Mouse (Mus musculus) hindbrain, embryonic 15.5 days (tissue): ENCODE measurements around the gene Ccdc84. TPM values are rescaled to one million over a fixed set of nuclear protein-coding genes. Genes with fewer than 3 reads are reported as not detected.

Source experiments
- ATAC-seq: fragments of 200-750 bp; cut with Nextera tagmentation; 2 replicates; pipeline ENCODE4 v1.8.0; 2017; ENCODE audit warnings: low read depth, moderate number of reproducible peaks, moderate TSS enrichment; ENCODE audit not compliant: low FRiP score
- H3K27ac ChIP-seq: fragments of 300-500 bp; sonication (generic); replicated peaks from 2 replicates; pipeline ENCODE4 v1.5.1; 2015; ENCODE audit warnings: mild to moderate bottlenecking, inconsistent platforms
- H3K27me3 ChIP-seq: fragments of 300-500 bp; sonication (generic); 2 replicates; pipeline ENCODE4 v1.6.1; 2015; ENCODE audit warnings: control low read depth, inconsistent platforms
- H3K36me3 ChIP-seq: fragments of 300-500 bp; sonication (generic); 2 replicates; pipeline ENCODE4 v1.6.1; 2015; ENCODE audit warnings: control low read depth, inconsistent platforms
- H3K4me1 ChIP-seq: fragments of 300-500 bp; sonication (generic); replicated peaks from 2 replicates; pipeline ENCODE4 v1.6.1; 2015; ENCODE audit warnings: control low read depth, inconsistent platforms
- H3K4me2 ChIP-seq: fragments of 300-500 bp; sonication (generic); 2 replicates; pipeline ENCODE4 v1.6.1; 2015; ENCODE audit warnings: moderate library complexity, mild to moderate bottlenecking, inconsistent platforms
- H3K4me3 ChIP-seq: fragments of 300-500 bp; sonication (generic); 2 replicates; pipeline ENCODE4 v1.5.1; 2015; ENCODE audit warnings: mild to moderate bottlenecking, inconsistent platforms
- H3K9ac ChIP-seq: fragments of 300-500 bp; sonication (generic); 2 replicates; pipeline ENCODE4 v1.6.1; 2015; ENCODE audit warnings: inconsistent platforms
- H3K9me3 ChIP-seq: fragments of 300-500 bp; sonication (generic); 2 replicates; pipeline ENCODE4 v1.6.1; 2016; ENCODE audit warnings: control low read depth, inconsistent platforms
- WGBS: fragments of 180-500 bp; shearing (Covaris S2); methylation state at CpG from one replicate; pipeline ENCODE4 v1.1.7; 2015; 5-methylcytosine and 5-hydroxymethylcytosine counted together
- polyA plus RNA-seq: library from polyadenylated mRNA; unstranded; fragments of >200 nt; fragmentation: Nextera tagmentation; extraction: Ambion mirVana; gene quantifications from 2 replicates; pipeline ENCODE4 v1.2.1, GENCODE M21; 2015

Gene Ccdc84
- polyA plus RNA-seq, 1 experiment from 2014 or later, result 34.9 TPM

- Histone ChIP-seq H3K4me3 (no peak overlapping the region), H3K9me3 (no peaks in the 10 kb centered on the region), H3K36me3 (peaks cover 65% of the 10 kb centered on the region), H3K9ac (no peak overlapping the region), H3K4me2 (0 out of 2 replicates have a peak overlapping the region, but pooled peaks have one; percentile 78), H3K27me3 (no peaks in the 10 kb centered on the region), H3K4me1 (peaks cover 38% of the 10 kb centered on the region), H3K27ac (no peak overlapping the region)
- 87% methylated on average over 3 of the region's 3 CpGs for WGBS
- no peak for ATAC-seq
These were observed 13.4 kb downstream of the Ccdc84 start for GRCm38 (mm10) chr9:44405011-44405410.

GRCm38 (mm10) chr9:44401081-44401480, 17.3 kb downstream of the Ccdc84 start:
- Histone ChIP-seq H3K4me3 (no peak overlapping the region), H3K27ac (no peak overlapping the region), H3K4me2 (no peak overlapping the region), H3K27me3 (no peaks in the 10 kb centered on the region), H3K9ac (no peak overlapping the region), H3K4me1 (peaks cover 51% of the 10 kb centered on the region), H3K9me3 (no peaks in the 10 kb centered on the region), H3K36me3 (peaks cover 53% of the 10 kb centered on the region)
- 84% methylated on average over 4 of the region's 4 CpGs for WGBS
- no peak for ATAC-seq

- no peak for ATAC-seq
- H3K9me3 ChIP-seq, result no peaks in the 10 kb centered on the region
- no peak overlapping the region for H3K27ac ChIP-seq
- H3K27me3 ChIP-seq, result no peaks in the 10 kb centered on the region
- H3K4me2 ChIP-seq, result peak overlapping the region; percentile 64
- 84% methylated on average over 6 of the region's 6 CpGs for WGBS
- peaks cover 47% of the 10 kb centered on the region for H3K36me3 ChIP-seq
- H3K4me3 ChIP-seq, result no peak overlapping the region
- H3K9ac ChIP-seq, result no peak overlapping the region
- peaks cover 41% of the 10 kb centered on the region for H3K4me1 ChIP-seq
These were observed 18.6 kb downstream of the Ccdc84 start for GRCm38 (mm10) chr9:44399795-44400114.

GRCm38 (mm10) chr9:44399114-44399794, 19.1 kb downstream of the Ccdc84 start:
- Histone ChIP-seq H3K9ac (peak overlapping the region; percentile 71), H3K4me3 (peak overlapping the region; percentile 70), H3K4me2 (peak overlapping the region; percentile 64)

GRCm38 (mm10) chr9:44398551-44398950, 19.8 kb downstream of the Ccdc84 start:
- Histone ChIP-seq H3K4me1 (peaks cover 38% of the 10 kb centered on the region), H3K27ac (peak overlapping the region; percentile 91), H3K4me2 (peak overlapping the region; percentile 64), H3K27me3 (no peaks in the 10 kb centered on the region), H3K9ac (peak overlapping the region; percentile 71), H3K9me3 (no peaks in the 10 kb centered on the region), H3K36me3 (peaks cover 35% of the 10 kb centered on the region), H3K4me3 (peak overlapping the region; percentile 70)
- no peak for ATAC-seq
- WGBS, result 78% methylated on average over 9 of the region's 9 CpGs

More at GRCm38 (mm10) chr9:44399114-44399794, 19.1 kb downstream of the Ccdc84 start:
- Histone ChIP-seq H3K27ac (no peak overlapping the region), H3K4me1 (peaks cover 38% of the 10 kb centered on the region), H3K9me3 (no peaks in the 10 kb centered on the region), H3K36me3 (peaks cover 42% of the 10 kb centered on the region), H3K27me3 (no peaks in the 10 kb centered on the region)
- 83% methylated on average over 13 of the region's 13 CpGs for WGBS
- no peak for ATAC-seq

- Histone ChIP-seq H3K4me2 (peak overlapping the region; percentile 64), H3K9ac (peak overlapping the region; percentile 71), H3K9me3 (no peaks in the 10 kb centered on the region), H3K36me3 (peaks cover 31% of the 10 kb centered on the region), H3K4me3 (peak overlapping the region; percentile 70), H3K27me3 (no peaks in the 10 kb centered on the region), H3K4me1 (peaks cover 38% of the 10 kb centered on the region), H3K27ac (peak overlapping the region; percentile 91)
- no peak for ATAC-seq
- WGBS, result 12% methylated on average over 4 of the region's 4 CpGs
These were observed 20.3 kb downstream of the Ccdc84 start for GRCm38 (mm10) chr9:44398087-44398486.

GRCm38 (mm10) chr9:44396684-44397411, 21.5 kb downstream of the Ccdc84 start, which contains the start of gene Slc37a4:
TSS of gene Slc37a4 (plus strand) at chr9:44396852.
- Histone ChIP-seq H3K36me3 (peaks cover 19% of the 10 kb centered on the region), H3K9ac (peak within 1 kb of the TSS; percentile 71), H3K9me3 (no peaks in the 10 kb centered on the region), H3K27ac (peak within 1 kb of the TSS; percentile 91), H3K27me3 (no peaks in the 10 kb centered on the region), H3K4me3 (peak within 1 kb of the TSS; percentile 70), H3K4me1 (peaks cover 38% of the 10 kb centered on the region), H3K4me2 (peak within 1 kb of the TSS; percentile 64)
- WGBS, result under 1% methylated on average over 43 of the region's 43 CpGs
- ATAC-seq, result peak; percentile 99

GRCm38 (mm10) chr9:44391466-44391865, 26.9 kb downstream of the Ccdc84 start:
- H3K4me1 ChIP-seq, result peaks cover 7% of the 10 kb centered on the region
- H3K9me3 ChIP-seq, result no peaks in the 10 kb centered on the region
- no peaks in the 10 kb centered on the region for H3K27me3 ChIP-seq
- no peak for ATAC-seq
- no peak overlapping the region for H3K27ac ChIP-seq
- peaks cover 52% of the 10 kb centered on the region for H3K36me3 ChIP-seq
- H3K9ac ChIP-seq, result no peak overlapping the region
- 30% methylated on average over 4 of the region's 4 CpGs for WGBS
- no peak overlapping the region for H3K4me3 ChIP-seq
- H3K4me2 ChIP-seq, result no peak overlapping the region

- no peak overlapping the region for H3K4me2 ChIP-seq
- H3K4me1 ChIP-seq, result no peaks in the 10 kb centered on the region
- 63% methylated on average over 8 of the region's 8 CpGs for WGBS
- H3K36me3 ChIP-seq, result peaks cover 74% of the 10 kb centered on the region
- ATAC-seq, result no peak
- H3K9me3 ChIP-seq, result no peaks in the 10 kb centered on the region
- H3K9ac ChIP-seq, result no peak overlapping the region
- no peak overlapping the region for H3K27ac ChIP-seq
- no peak overlapping the region for H3K4me3 ChIP-seq
- H3K27me3 ChIP-seq, result no peaks in the 10 kb centered on the region
These were observed 29.1 kb downstream of the Ccdc84 start for GRCm38 (mm10) chr9:44389273-44389672.

- H3K4me2 ChIP-seq, result no peak overlapping the region
- H3K27ac ChIP-seq, result no peak overlapping the region
- H3K9me3 ChIP-seq, result no peaks in the 10 kb centered on the region
- peaks cover 95% of the 10 kb centered on the region for H3K36me3 ChIP-seq
- 88% methylated on average over 3 of the region's 3 CpGs for WGBS
- H3K9ac ChIP-seq, result no peak overlapping the region
- no peaks in the 10 kb centered on the region for H3K27me3 ChIP-seq
- H3K4me3 ChIP-seq, result no peak overlapping the region
- H3K4me1 ChIP-seq, result no peaks in the 10 kb centered on the region
- ATAC-seq, result no peak
These were observed 31.1 kb downstream of the Ccdc84 start for GRCm38 (mm10) chr9:44387221-44387620.

GRCm38 (mm10) chr9:44384596-44384995, 33.8 kb downstream of the Ccdc84 start:
- no peak overlapping the region for H3K4me3 ChIP-seq
- peaks cover 12% of the 10 kb centered on the region for H3K4me1 ChIP-seq
- no peak overlapping the region for H3K9ac ChIP-seq

GRCm38 (mm10) chr9:44379862-44380261, 38.5 kb downstream of the Ccdc84 start:
- no peaks in the 10 kb centered on the region for H3K9me3 ChIP-seq
- H3K27me3 ChIP-seq, result no peaks in the 10 kb centered on the region
- peak overlapping the region; percentile 95 for H3K4me2 ChIP-seq
- 0 out of 2 replicates have a peak, but pooled peaks have one; percentile 14 for ATAC-seq
- peaks cover 40% of the 10 kb centered on the region for H3K36me3 ChIP-seq
- WGBS, result 9% methylated on average over 15 of the region's 15 CpGs
- peak overlapping the region; percentile 89 for H3K27ac ChIP-seq
- peak overlapping the region; percentile 83 for H3K9ac ChIP-seq
- H3K4me1 ChIP-seq, result peaks cover 22% of the 10 kb centered on the region
- peak overlapping the region; percentile 77 for H3K4me3 ChIP-seq

More at GRCm38 (mm10) chr9:44384596-44384995, 33.8 kb downstream of the Ccdc84 start:
- H3K36me3 ChIP-seq, result peaks cover 88% of the 10 kb centered on the region
- ATAC-seq, result no peak
- no peak overlapping the region for H3K4me2 ChIP-seq
- no peaks in the 10 kb centered on the region for H3K9me3 ChIP-seq
- H3K27me3 ChIP-seq, result no peaks in the 10 kb centered on the region
- H3K27ac ChIP-seq, result no peak overlapping the region
- 95% methylated on average over 13 of the region's 13 CpGs for WGBS
